Mouse (Mus musculus) spleen, adult 2 months (tissue): ENCODE measurements around the gene Ubox5. TPM values are rescaled to one million over a fixed set of nuclear protein-coding genes. Genes with fewer than 3 reads are reported as not detected.

ENCODE experiments used
- DNase-seq, 2 experiments: peaks; one replicate each; pipeline versions ENCODE4 v3.0.0 to v3.0.0-alpha.2; 2012 to 2021; ENCODE audit warnings: low spot score in 2 of 2, low read depth in 1 of 2
- H3K27ac ChIP-seq: fragments of 200-500 bp; 2 replicates; pipeline ENCODE4 v1.5.1; 2012; ENCODE audit warnings: low read length, inconsistent platforms; ENCODE audit not compliant: insufficient read depth
- H3K27me3 ChIP-seq: fragments of 200-500 bp; 2 replicates; pipeline ENCODE4 v1.6.1; 2012; ENCODE audit warnings: mild to moderate bottlenecking, moderate library complexity, low read length, inconsistent platforms; ENCODE audit not compliant: control insufficient read depth, insufficient read depth
- H3K36me3 ChIP-seq: fragments of 200-500 bp; 2 replicates; pipeline ENCODE4 v1.6.1; 2012; ENCODE audit warnings: mild to moderate bottlenecking, low read length, inconsistent platforms; ENCODE audit not compliant: control insufficient read depth, insufficient read depth
- H3K4me1 ChIP-seq: fragments of 200-500 bp; 2 replicates; pipeline ENCODE4 v1.6.1; 2011; ENCODE audit warnings: inconsistent platforms; ENCODE audit not compliant: control insufficient read depth, insufficient read depth, insufficient read length
- H3K4me3 ChIP-seq: fragments of 200-500 bp; 2 replicates; pipeline ENCODE4 v1.5.1; 2011; ENCODE audit warnings: mild to moderate bottlenecking, inconsistent platforms; ENCODE audit not compliant: insufficient read depth, insufficient read length; ENCODE audit errors: extremely low read depth
- CTCF ChIP-seq: fragments of 200-500 bp; IDR thresholded peaks from 2 replicates; pipeline ENCODE4 v1.5.1; 2011; ENCODE audit warnings: mild to moderate bottlenecking, inconsistent platforms; ENCODE audit not compliant: insufficient read depth, insufficient read length, insufficient replicate concordance; ENCODE audit errors: extremely low read depth
- POLR2A ChIP-seq: fragments of 200-500 bp; IDR thresholded peaks from 2 replicates; pipeline ENCODE4 v1.6.1; 2011; ENCODE audit warnings: low read depth, low read length, inconsistent platforms
- WGBS: fragments of 180-500 bp; shearing (Covaris S2); methylation state at CpG from one replicate; pipeline ENCODE4 v1.1.7; 2018; 5-methylcytosine and 5-hydroxymethylcytosine counted together
- polyA plus RNA-seq: library from polyadenylated mRNA; depleted of rRNA; stranded (reverse); fragments of >200 nt; gene quantifications from 2 replicates; pipeline ENCODE4 v1.2.3, GENCODE M21; 2012; rRNA removed

The Ubox5 gene
- polyA plus RNA-seq, 1 experiment = 3.8 TPM

GRCm38 (mm10) chr2:130540266-130540665 is 89.6 kb downstream of the Ubox5 start:
- no peak overlapping the region for H3K4me3 ChIP-seq
- peak in 1 of 2 experiments; percentile 13 for DNase-seq
- TF ChIP-seq CTCF (no peak), POLR2A (no peak)

More at GRCm38 (mm10) chr2:130540266-130540665, 89.6 kb downstream of the Ubox5 start:
- Histone ChIP-seq H3K4me1 (peaks cover 17% of the 10 kb centered on the region; the same call in 1 of the 2 replicates), H3K27ac (peak overlapping the region; percentile 10; the same call in 1 of the 2 replicates), H3K36me3 (peaks cover 31% of the 10 kb centered on the region), H3K27me3 (no peaks in the 10 kb centered on the region)
- 28% methylated on average over 9 of the region's 9 CpGs for WGBS

Other genes starting within 250 kb of the Ubox5 start
- 15.6 and 29.7 TPM in 2 replicates for gene Cpxm1, start 232.5 kb downstream of the Ubox5 start, polyA plus RNA-seq
- gene Gm28372, start 224.8 kb downstream of the Ubox5 start, polyA plus RNA-seq = not detected in 2 replicates
- gene 1700020A23Rik, start 224.8 kb downstream of the Ubox5 start, polyA plus RNA-seq = not detected in 2 replicates
- gene Tmem239, start 223.6 kb downstream of the Ubox5 start, polyA plus RNA-seq = not detected in 2 replicates
- 84.8 and 97.5 TPM in 2 replicates for gene Vps16, start 205.7 kb downstream of the Ubox5 start, polyA plus RNA-seq
- 33.2 and 35.3 TPM in 2 replicates for gene Pced1a, start 205.3 kb downstream of the Ubox5 start, polyA plus RNA-seq
- gene Ptpra, start 179.8 kb downstream of the Ubox5 start, polyA plus RNA-seq = 31.9 and 37.4 TPM in 2 replicates
- 59.3 and 87.9 TPM in 2 replicates for gene Mrps26, start 66.3 kb downstream of the Ubox5 start, polyA plus RNA-seq
- gene Oxt, start 53.9 kb downstream of the Ubox5 start, polyA plus RNA-seq = 0.32 TPM in 1 of 2 replicates, not detected in the other
- gene Avp, start 47.5 kb downstream of the Ubox5 start, polyA plus RNA-seq = not detected in 2 replicates
- gene Fastkd5, start within 50 bp of the Ubox5 start, polyA plus RNA-seq = 1.1 and 1.2 TPM in 2 replicates
- gene Lzts3, start 12.8 kb upstream of the Ubox5 start, polyA plus RNA-seq = 3.0 and 3.2 TPM in 2 replicates
- gene Ddrgk1, start 34.6 kb upstream of the Ubox5 start, polyA plus RNA-seq = 50.2 and 50.4 TPM in 2 replicates
- 12.0 and 14.3 TPM in 2 replicates for gene Itpa, start 37.6 kb upstream of the Ubox5 start, polyA plus RNA-seq
- 3.7 and 4.0 TPM in 2 replicates for gene Slc4a11, start 67.5 kb upstream of the Ubox5 start, polyA plus RNA-seq